Comparison of ENCODE assay signal across 13 mouse cellular contexts in genomic region chr10:128921251-128921650, GRCm38 (mm10). TPM values are rescaled to one million over a fixed set of nuclear protein-coding genes. Genes with fewer than 3 reads are reported as not detected.
DNase-seq lines count a peak whose midpoint lies in the region; ATAC-seq and TF ChIP-seq lines count a peak whose summit lies in the region.
"Had no signal": no experiment of that assay in that cellular context is flagged by ENCODE, and none has a peak within 500 bp of the region (broad histone marks: within the 10 kb centered on the region; RNA-seq: fewer than 3 reads in every experiment).

No protein-coding gene starts in this region.

- H3K9me3 ChIP-seq in forebrain, embryonic 10.5 days = no peaks in the 10 kb centered on the region
- no peaks in the 10 kb centered on the region for H3K9me3 ChIP-seq in forebrain, postnatal 0 days (ENCODE audit: low read length)
- no peaks in the 10 kb centered on the region for H3K9me3 ChIP-seq in kidney, embryonic 14.5 days (ENCODE audit: control insufficient read depth, low read length)
- H3K9me3 ChIP-seq in embryonic facial prominence, embryonic 12.5 days = no peaks in the 10 kb centered on the region
- no peaks in the 10 kb centered on the region for H3K9me3 ChIP-seq in limb, embryonic 13.5 days
- H3K9me3 ChIP-seq in midbrain, embryonic 15.5 days = no peaks in the 10 kb centered on the region
- H3K9me3 ChIP-seq: liver, embryonic 15.5 days; midbrain, embryonic 13.5 days had no signal

- H3K4me2 ChIP-seq in forebrain, postnatal 0 days (ENCODE audit: low read depth) = no peak overlapping the region
- no peak overlapping the region for H3K4me2 ChIP-seq in kidney, embryonic 14.5 days (replicated peaks; ENCODE audit: low read depth, low read length)
- 0 out of 2 replicates have a peak overlapping the region, but pooled peaks have one; percentile 0 for H3K4me2 ChIP-seq in embryonic facial prominence, embryonic 12.5 days (replicated peaks)
- H3K4me2 ChIP-seq in limb, embryonic 13.5 days (replicated peaks) = 0 out of 2 replicates have a peak overlapping the region, but pooled peaks have one; percentile 79
- H3K4me2 ChIP-seq in midbrain, embryonic 15.5 days = no peak overlapping the region

- peak overlapping the region; percentile 20; the same call in 1 of the 2 replicates for H3K27ac ChIP-seq in forebrain, embryonic 10.5 days
- no peak overlapping the region for H3K27ac ChIP-seq in forebrain, postnatal 0 days (ENCODE audit: low read depth, low read length)
- H3K27ac ChIP-seq in kidney, embryonic 14.5 days (ENCODE audit: low read depth, low read length) = peak overlapping the region; percentile 14; the same call in 1 of the 2 replicates
- H3K27ac ChIP-seq in embryonic facial prominence, embryonic 12.5 days = 0 out of 2 replicates have a peak overlapping the region, but pooled peaks have one; percentile 69
- H3K27ac ChIP-seq in limb, embryonic 13.5 days = peak overlapping the region; percentile 52; the same call in 1 of the 2 replicates
- no peak overlapping the region for H3K27ac ChIP-seq in midbrain, embryonic 15.5 days
- H3K27ac ChIP-seq: liver, embryonic 15.5 days; midbrain, embryonic 13.5 days had no signal

- ATAC-seq in forebrain, postnatal 0 days = no peak
- no peak for ATAC-seq in kidney, embryonic 14.5 days (ENCODE audit: low FRiP score, low TSS enrichment)
- no peak for ATAC-seq in embryonic facial prominence, embryonic 12.5 days (ENCODE audit: insufficient number of reproducible peaks, insufficient read depth, low FRiP score, low TSS enrichment)
- no peak for ATAC-seq in limb, embryonic 13.5 days (ENCODE audit: low FRiP score, low read depth)
- ATAC-seq in midbrain, embryonic 15.5 days (replicated peaks) = no peak
- ATAC-seq: midbrain, embryonic 13.5 days had no signal

- no peak for DNase-seq in forebrain, embryonic 10.5 days (ENCODE audit: extremely low spot score, low spot score)
- no peak for DNase-seq in forebrain, postnatal 0 days
- DNase-seq in kidney, postnatal 10 days = no peak
- DNase-seq in right cerebral cortex, postnatal 4 days = no peak
- DNase-seq: cerebellum, postnatal 36 days; layer of hippocampus, adult 9-11 months had no signal

- WGBS in forebrain, embryonic 10.5 days = 74% methylated on average over 1 of the region's 1 CpGs
- WGBS in forebrain, postnatal 0 days = 76% methylated on average over 1 of the region's 1 CpGs
- WGBS in kidney, embryonic 14.5 days = 56% methylated on average over 1 of the region's 1 CpGs
- WGBS in embryonic facial prominence, embryonic 12.5 days = 68% methylated on average over 1 of the region's 1 CpGs
- 63% methylated on average over 1 of the region's 1 CpGs for WGBS in limb, embryonic 13.5 days
- 63% methylated on average over 1 of the region's 1 CpGs for WGBS in midbrain, embryonic 15.5 days

- no peak overlapping the region for H3K9ac ChIP-seq in forebrain, postnatal 0 days
- H3K9ac ChIP-seq in kidney, embryonic 14.5 days (ENCODE audit: low read depth, low read length) = no peak overlapping the region
- H3K9ac ChIP-seq in embryonic facial prominence, embryonic 12.5 days = peak overlapping the region; percentile 0; the same call in 1 of the 2 replicates
- no peak overlapping the region for H3K9ac ChIP-seq in limb, embryonic 13.5 days
- no peak overlapping the region for H3K9ac ChIP-seq in midbrain, embryonic 15.5 days
- H3K9ac ChIP-seq: liver, embryonic 15.5 days had no signal

- 0 out of 2 replicates have a peak, but pooled peaks cover 3% of the 10 kb centered on the region for H3K27me3 ChIP-seq in forebrain, embryonic 10.5 days (ENCODE audit: poor library complexity, severe bottlenecking)
- H3K27me3 ChIP-seq in forebrain, postnatal 0 days (ENCODE audit: insufficient read depth, low read length) = no peaks in the 10 kb centered on the region
- H3K27me3 ChIP-seq in kidney, embryonic 14.5 days (ENCODE audit: control insufficient read depth, insufficient read depth, low read length) = no peaks in the 10 kb centered on the region
- H3K27me3 ChIP-seq in embryonic facial prominence, embryonic 12.5 days = no peaks in the 10 kb centered on the region
- H3K27me3 ChIP-seq in limb, embryonic 13.5 days = no peaks in the 10 kb centered on the region
- H3K27me3 ChIP-seq in midbrain, embryonic 15.5 days (replicated peaks) = no peaks in the 10 kb centered on the region
- H3K27me3 ChIP-seq: midbrain, embryonic 13.5 days; Patski had no signal

- H3K36me3 ChIP-seq in forebrain, embryonic 10.5 days (replicated peaks) = peaks cover 21% of the 10 kb centered on the region
- H3K36me3 ChIP-seq in forebrain, postnatal 0 days (ENCODE audit: insufficient read depth) = 0 out of 2 replicates have a peak, but pooled peaks cover 7% of the 10 kb centered on the region
- H3K36me3 ChIP-seq in kidney, embryonic 14.5 days (ENCODE audit: control insufficient read depth, insufficient read depth, low read length) = peaks cover 25% of the 10 kb centered on the region; the same call in 1 of the 2 replicates
- H3K36me3 ChIP-seq in embryonic facial prominence, embryonic 12.5 days = peaks cover 24% of the 10 kb centered on the region
- peaks cover 30% of the 10 kb centered on the region for H3K36me3 ChIP-seq in limb, embryonic 13.5 days
- H3K36me3 ChIP-seq in midbrain, embryonic 15.5 days (replicated peaks) = no peaks in the 10 kb centered on the region

- no peak overlapping the region for H3K4me3 ChIP-seq in forebrain, embryonic 10.5 days
- no peak overlapping the region for H3K4me3 ChIP-seq in forebrain, postnatal 0 days (ENCODE audit: low read depth, low read length)
- no peak overlapping the region for H3K4me3 ChIP-seq in kidney, embryonic 14.5 days (ENCODE audit: low read length)
- H3K4me3 ChIP-seq in embryonic facial prominence, embryonic 12.5 days = no peak overlapping the region
- no peak overlapping the region for H3K4me3 ChIP-seq in limb, embryonic 13.5 days
- no peak overlapping the region for H3K4me3 ChIP-seq in midbrain, embryonic 15.5 days
- H3K4me3 ChIP-seq: midbrain, embryonic 13.5 days had no signal

- H3K4me1 ChIP-seq in forebrain, embryonic 10.5 days = peaks cover 56% of the 10 kb centered on the region
- peaks cover 14% of the 10 kb centered on the region for H3K4me1 ChIP-seq in forebrain, postnatal 0 days (ENCODE audit: insufficient read depth)
- H3K4me1 ChIP-seq in kidney, embryonic 14.5 days (ENCODE audit: control insufficient read depth, insufficient read depth, low read length) = peaks cover 22% of the 10 kb centered on the region
- peaks cover 35% of the 10 kb centered on the region for H3K4me1 ChIP-seq in embryonic facial prominence, embryonic 12.5 days
- peaks cover 39% of the 10 kb centered on the region for H3K4me1 ChIP-seq in limb, embryonic 13.5 days
- H3K4me1 ChIP-seq in midbrain, embryonic 15.5 days = peaks cover 22% of the 10 kb centered on the region

- no peak for TF ChIP-seq CTCF in forebrain, postnatal 0 days (IDR thresholded peaks at IDR 0.05; ENCODE audit: low read depth)

RNA-seq across cellular contexts. Expression of gene Rdh5, which starts 1.4 kb away (rescaled TPM):
- polyA plus RNA-seq in forebrain, embryonic 10.5 days (2016; fragmentation: Nextera tagmentation; extraction: Ambion mirVana) = 11.0 and 12.8 TPM in 2 replicates
- total RNA-seq in forebrain, postnatal 0 days (2014; rRNA removed) = 4.1 and 5.8 TPM in 2 replicates
- polyA plus RNA-seq in forebrain, postnatal 0 days (2015; fragmentation: Nextera tagmentation; extraction: Ambion mirVana) = 6.9 and 10.2 TPM in 2 replicates
- 14.5 and 15.7 TPM in 2 replicates for polyA plus RNA-seq in kidney, embryonic 14.5 days (2014; fragmentation: Nextera tagmentation; extraction: Ambion mirVana)
- 14.2 and 14.7 TPM in 2 replicates for polyA plus RNA-seq in embryonic facial prominence, embryonic 12.5 days (2016; fragmentation: Nextera tagmentation; extraction: Ambion mirVana)
- 12.2 and 12.9 TPM in 2 replicates for polyA plus RNA-seq in limb, embryonic 13.5 days (2015; fragmentation: Nextera tagmentation; extraction: Ambion mirVana)
- 12.9 and 15.4 TPM in 2 replicates for polyA plus RNA-seq in midbrain, embryonic 15.5 days (2015; fragmentation: Nextera tagmentation; extraction: Ambion mirVana)

RNA-seq across cellular contexts. Expression of gene Bloc1s1, which starts 2.6 kb away (rescaled TPM):
- polyA plus RNA-seq in forebrain, embryonic 10.5 days (2016; fragmentation: Nextera tagmentation; extraction: Ambion mirVana) = 166 and 178 TPM in 2 replicates
- total RNA-seq in forebrain, postnatal 0 days (2014; rRNA removed) = 120 and 149 TPM in 2 replicates
- 246 and 305 TPM in 2 replicates for polyA plus RNA-seq in forebrain, postnatal 0 days (2015; fragmentation: Nextera tagmentation; extraction: Ambion mirVana)
- 219 and 258 TPM in 2 replicates for polyA plus RNA-seq in kidney, embryonic 14.5 days (2014; fragmentation: Nextera tagmentation; extraction: Ambion mirVana)
- polyA plus RNA-seq in embryonic facial prominence, embryonic 12.5 days (2016; fragmentation: Nextera tagmentation; extraction: Ambion mirVana) = 210 and 215 TPM in 2 replicates
- 225 and 240 TPM in 2 replicates for polyA plus RNA-seq in limb, embryonic 13.5 days (2015; fragmentation: Nextera tagmentation; extraction: Ambion mirVana)
- polyA plus RNA-seq in midbrain, embryonic 15.5 days (2015; fragmentation: Nextera tagmentation; extraction: Ambion mirVana) = 259 and 262 TPM in 2 replicates

RNA-seq across cellular contexts. Expression of gene Itga7, which starts 12.4 kb away (rescaled TPM):
- polyA plus RNA-seq in forebrain, embryonic 10.5 days (2016; fragmentation: Nextera tagmentation; extraction: Ambion mirVana) = 0.15 and 0.36 TPM in 2 replicates
- total RNA-seq in forebrain, postnatal 0 days (2014; rRNA removed) = 7.7 and 12.7 TPM in 2 replicates
- polyA plus RNA-seq in forebrain, postnatal 0 days (2015; fragmentation: Nextera tagmentation; extraction: Ambion mirVana) = 5.8 and 7.7 TPM in 2 replicates
- polyA plus RNA-seq in kidney, embryonic 14.5 days (2014; fragmentation: Nextera tagmentation; extraction: Ambion mirVana) = 0.77 and 1.3 TPM in 2 replicates
- polyA plus RNA-seq in embryonic facial prominence, embryonic 12.5 days (2016; fragmentation: Nextera tagmentation; extraction: Ambion mirVana) = 5.2 TPM in 2 replicates
- polyA plus RNA-seq in limb, embryonic 13.5 days (2015; fragmentation: Nextera tagmentation; extraction: Ambion mirVana) = 4.8 and 5.5 TPM in 2 replicates
- 5.1 and 5.5 TPM in 2 replicates for polyA plus RNA-seq in midbrain, embryonic 15.5 days (2015; fragmentation: Nextera tagmentation; extraction: Ambion mirVana)

RNA-seq across cellular contexts. Expression of gene Cd63, which starts 20.5 kb away (rescaled TPM):
- polyA plus RNA-seq in forebrain, embryonic 10.5 days (2016; fragmentation: Nextera tagmentation; extraction: Ambion mirVana) = 179 and 184 TPM in 2 replicates
- total RNA-seq in forebrain, postnatal 0 days (2014; rRNA removed) = 11.7 and 25.2 TPM in 2 replicates
- polyA plus RNA-seq in forebrain, postnatal 0 days (2015; fragmentation: Nextera tagmentation; extraction: Ambion mirVana) = 168 and 188 TPM in 2 replicates
- polyA plus RNA-seq in kidney, embryonic 14.5 days (2014; fragmentation: Nextera tagmentation; extraction: Ambion mirVana) = 479 and 521 TPM in 2 replicates
- 459 and 465 TPM in 2 replicates for polyA plus RNA-seq in embryonic facial prominence, embryonic 12.5 days (2016; fragmentation: Nextera tagmentation; extraction: Ambion mirVana)
- 820 and 839 TPM in 2 replicates for polyA plus RNA-seq in limb, embryonic 13.5 days (2015; fragmentation: Nextera tagmentation; extraction: Ambion mirVana)
- polyA plus RNA-seq in midbrain, embryonic 15.5 days (2015; fragmentation: Nextera tagmentation; extraction: Ambion mirVana) = 154 and 184 TPM in 2 replicates

RNA-seq across cellular contexts. Expression of gene Gdf11, which starts 29.7 kb away (rescaled TPM):
- polyA plus RNA-seq in forebrain, embryonic 10.5 days (2016; fragmentation: Nextera tagmentation; extraction: Ambion mirVana) = 9.7 and 10.7 TPM in 2 replicates
- 15.7 and 19.1 TPM in 2 replicates for total RNA-seq in forebrain, postnatal 0 days (2014; rRNA removed)
- polyA plus RNA-seq in forebrain, postnatal 0 days (2015; fragmentation: Nextera tagmentation; extraction: Ambion mirVana) = 4.3 and 6.7 TPM in 2 replicates
- polyA plus RNA-seq in kidney, embryonic 14.5 days (2014; fragmentation: Nextera tagmentation; extraction: Ambion mirVana) = 7.2 and 8.7 TPM in 2 replicates
- polyA plus RNA-seq in embryonic facial prominence, embryonic 12.5 days (2016; fragmentation: Nextera tagmentation; extraction: Ambion mirVana) = 10.8 and 11.9 TPM in 2 replicates
- 12.5 and 13.1 TPM in 2 replicates for polyA plus RNA-seq in limb, embryonic 13.5 days (2015; fragmentation: Nextera tagmentation; extraction: Ambion mirVana)
- polyA plus RNA-seq in midbrain, embryonic 15.5 days (2015; fragmentation: Nextera tagmentation; extraction: Ambion mirVana) = 10.3 and 10.9 TPM in 2 replicates

Comparison
In these comparisons a context has a peak if more than half of its experiments do, and no peak if none do; other contexts are left out.
1. H3K27ac ChIP-seq: peak in forebrain, embryonic 10.5 days (single experiment), kidney, embryonic 14.5 days (single experiment), embryonic facial prominence, embryonic 12.5 days (single experiment) and limb, embryonic 13.5 days (single experiment); none in forebrain, postnatal 0 days (single experiment) and midbrain, embryonic 15.5 days (single experiment).
2. H3K4me2 ChIP-seq: peak in embryonic facial prominence, embryonic 12.5 days (single experiment) and limb, embryonic 13.5 days (single experiment); none in forebrain, postnatal 0 days (single experiment), kidney, embryonic 14.5 days (single experiment) and midbrain, embryonic 15.5 days (single experiment).